Mouse (Mus musculus) ES-E14 (cell line): ENCODE measurements around the gene Ppp1r14b. TPM values are rescaled to one million over a fixed set of nuclear protein-coding genes. Genes with fewer than 3 reads are reported as not detected.

Experiments used
- DNase-seq: peaks from one replicate; pipeline ENCODE4 v3.0.0-alpha.2; 2013; ENCODE audit warnings: low read depth, low spot score
- H3K27ac ChIP-seq: 2 replicates; pipeline ENCODE4 v1.5.1; 2012; ENCODE audit warnings: low read depth, mild to moderate bottlenecking, low read length, moderate library complexity, mixed read lengths; ENCODE audit not compliant: poor library complexity, insufficient read depth, severe bottlenecking
- H3K36me3 ChIP-seq: 2 replicates; pipeline ENCODE4 v1.6.1; 2012; ENCODE audit warnings: mild to moderate bottlenecking, low read length, moderate library complexity, mixed read lengths; ENCODE audit not compliant: control insufficient read depth, poor library complexity, insufficient read depth, severe bottlenecking
- H3K4me1 ChIP-seq, 2 experiments: fragments of 150-350 bp in 1 of 2; sonication (generic) in 1 of 2; 2 replicates each; pipeline ENCODE4 v1.6.1; 2012; ENCODE audit warnings: low read length in 2 of 2, mild to moderate bottlenecking in 1 of 2, mixed read lengths in 1 of 2; ENCODE audit not compliant: control insufficient read depth in 2 of 2, insufficient read depth in 2 of 2, poor library complexity in 1 of 2
- H3K4me3 ChIP-seq, 2 experiments: fragments of 150-350 bp in 1 of 2; sonication (generic) in 1 of 2; 2 replicates each; pipeline ENCODE4 v1.5.1; 2012; ENCODE audit warnings: low read length in 2 of 2, low read depth in 1 of 2, mild to moderate bottlenecking in 1 of 2, mixed read lengths in 1 of 2; ENCODE audit not compliant: insufficient read depth in 1 of 2, poor library complexity in 1 of 2, severe bottlenecking in 1 of 2
- H3K9ac ChIP-seq: 2 replicates; pipeline ENCODE4 v1.6.1; 2012; ENCODE audit warnings: low read depth, mild to moderate bottlenecking, low read length, mixed read lengths; ENCODE audit not compliant: poor library complexity, insufficient read depth, severe bottlenecking
- H3K9me3 ChIP-seq: fragments of 150-350 bp; sonication (generic); 2 replicates; pipeline ENCODE4 v1.6.1; 2012; ENCODE audit warnings: low read depth, mild to moderate bottlenecking, low read length; ENCODE audit not compliant: control insufficient read depth, insufficient read depth
- CHD2 ChIP-seq: IDR thresholded peaks from 2 replicates; pipeline ENCODE4 v1.6.1; 2014; ENCODE audit warnings: mild to moderate bottlenecking, low read depth, low read length, inconsistent platforms
- HCFC1 ChIP-seq: IDR thresholded peaks from 2 replicates; pipeline ENCODE4 v1.6.1; 2012; ENCODE audit warnings: low read length, inconsistent platforms, borderline replicate concordance; ENCODE audit not compliant: insufficient read depth
- MAFK ChIP-seq: IDR thresholded peaks from 2 replicates; pipeline ENCODE4 v1.6.1; 2014; ENCODE audit warnings: mild to moderate bottlenecking, low read depth, low read length, inconsistent platforms; ENCODE audit not compliant: insufficient read depth
- ZC3H11A ChIP-seq: IDR thresholded peaks from 2 replicates; pipeline ENCODE4 v1.6.1; 2012; ENCODE audit warnings: low read depth, mild to moderate bottlenecking, inconsistent platforms, low read length, borderline replicate concordance
- ZNF384 ChIP-seq: IDR thresholded peaks from 2 replicates; pipeline ENCODE4 v1.6.1; 2012; ENCODE audit warnings: low read depth, low read length, inconsistent platforms
- in situ Hi-C, 2 experiments: fragments of 600-800 bp; cut with MboI; formaldehyde crosslinking; loops; one replicate each; pipeline ENCODE4 v1.15.1; 2025; ENCODE audit warnings: low sequenced_read_pairs in 2 of 2, inconsistent platforms in 1 of 2; ENCODE audit not compliant: unreplicated experiment in 2 of 2
- total RNA-seq: library from RNA; depleted of rRNA; stranded (reverse); fragments of 300-350 nt; gene quantifications from 2 replicates; pipeline ENCODE4 v1.2.3, GENCODE M21; 2012

Gene Ppp1r14b
- total RNA-seq, 1 experiment, result 385 TPM

GRCm38 (mm10) chr19:7006892-7007593, 32.3 kb downstream of the Ppp1r14b start:
- Histone ChIP-seq H3K9me3 (no peaks in the 10 kb centered on the region), H3K4me1 (no peaks in the 10 kb centered on the region), H3K36me3 (no peaks in the 10 kb centered on the region), H3K27ac (no peak overlapping the region), H3K9ac (no peak overlapping the region), H3K4me3 (no peak overlapping the region)
- DNase-seq, result no peak
- no peak for TF ChIP-seq ZNF384
- no peak for TF ChIP-seq ZC3H11A
- no peak for TF ChIP-seq CHD2
- TF ChIP-seq HCFC1, result no peak
- no peak for TF ChIP-seq MAFK
- in situ Hi-C loops, result no loop called here

DNA sequence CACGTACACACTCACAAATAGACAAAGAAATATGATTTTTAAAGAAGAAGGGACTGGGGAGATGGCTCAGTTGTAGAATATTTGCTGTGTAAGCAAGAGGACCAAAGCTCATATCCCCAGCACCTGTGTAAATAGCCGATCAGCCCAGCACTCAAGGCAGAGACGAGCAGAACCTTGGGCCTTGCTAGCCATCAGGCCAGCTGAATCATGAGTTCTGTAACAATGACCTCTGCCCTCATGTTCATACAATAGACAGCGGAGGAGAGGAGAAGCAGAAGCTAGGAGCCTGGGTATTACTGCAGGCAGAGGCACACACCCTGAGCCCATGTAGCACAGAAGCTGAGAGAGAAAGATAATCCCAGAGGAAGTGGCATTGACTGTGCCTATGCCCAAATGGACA, 37.7 kb downstream of the Ppp1r14b start:
- H3K9ac ChIP-seq, result no peak overlapping the region
- in situ Hi-C loops, result no loop called here
- no peaks in the 10 kb centered on the region for H3K9me3 ChIP-seq

GRCm38 (mm10) chr19:7013984-7014383, 39.2 kb downstream of the Ppp1r14b start:
- Histone ChIP-seq H3K9ac (no peak overlapping the region), H3K9me3 (no peaks in the 10 kb centered on the region), H3K4me3 (no peak overlapping the region), H3K27ac (no peak overlapping the region), H3K4me1 (no peaks in the 10 kb centered on the region), H3K36me3 (peaks cover 5% of the 10 kb centered on the region; the same call in 1 of the 2 replicates)
- DNase-seq, result no peak
- in situ Hi-C loops, result no loop called here
- TF ChIP-seq ZC3H11A, result no peak
- no peak for TF ChIP-seq HCFC1
- no peak for TF ChIP-seq CHD2
- no peak for TF ChIP-seq MAFK

More for the DNA sequence above, 37.7 kb downstream of the Ppp1r14b start:
- no peak for DNase-seq
- no peak for TF ChIP-seq MAFK
- TF ChIP-seq ZC3H11A, result no peak
- TF ChIP-seq ZNF384, result no peak
- no peak for TF ChIP-seq HCFC1
- TF ChIP-seq CHD2, result no peak
- Histone ChIP-seq H3K27ac (no peak overlapping the region), H3K4me3 (no peak overlapping the region), H3K4me1 (no peaks in the 10 kb centered on the region), H3K36me3 (no peaks in the 10 kb centered on the region)

GRCm38 (mm10) chr19:7014481-7015135, 39.8 kb downstream of the Ppp1r14b start:
- Histone ChIP-seq H3K27ac (no peak overlapping the region), H3K4me1 (no peaks in the 10 kb centered on the region), H3K4me3 (no peak overlapping the region), H3K36me3 (peaks cover 11% of the 10 kb centered on the region), H3K9ac (no peak overlapping the region), H3K9me3 (no peaks in the 10 kb centered on the region)
- TF ChIP-seq CHD2, result no peak
- DNase-seq, result no peak
- in situ Hi-C loops, result no loop called here
